Mouse (Mus musculus) thymus, adult 2 months (tissue): ENCODE results near the gene Wwox. TPM values are rescaled to one million over a fixed set of nuclear protein-coding genes. Genes with fewer than 3 reads are reported as not detected.
A peak's percentile ranks its signal among the peaks of the same experiment; 100 is the strongest.

Experiments used
- DNase-seq: peaks from one replicate; pipeline ENCODE4 v3.0.0; 2021
- H3K27ac ChIP-seq: fragments of 200-500 bp; 2 replicates; pipeline ENCODE4 v1.5.1; 2012; ENCODE audit warnings: low read length, control low read depth; ENCODE audit not compliant: control insufficient read depth, insufficient read depth
- H3K27me3 ChIP-seq: fragments of 200-500 bp; 2 replicates; pipeline ENCODE4 v1.6.1; 2012; ENCODE audit warnings: mild to moderate bottlenecking, low read length, moderate library complexity, mixed read lengths; ENCODE audit not compliant: control insufficient read depth, insufficient read depth
- H3K36me3 ChIP-seq: fragments of 200-500 bp; 2 replicates; pipeline ENCODE4 v1.6.1; 2012; ENCODE audit warnings: mild to moderate bottlenecking, low read length, moderate library complexity; ENCODE audit not compliant: control insufficient read depth, insufficient read depth
- H3K4me1 ChIP-seq: fragments of 200-500 bp; replicated peaks from 2 replicates; pipeline ENCODE4 v1.6.1; 2012; ENCODE audit warnings: low read length; ENCODE audit not compliant: control insufficient read depth, insufficient read depth
- H3K4me3 ChIP-seq: fragments of 200-500 bp; 2 replicates; pipeline ENCODE4 v1.5.1; 2012; ENCODE audit warnings: mild to moderate bottlenecking, low read length, control low read depth, moderate library complexity; ENCODE audit not compliant: control insufficient read depth, insufficient read depth
- CTCF ChIP-seq: fragments of 200-500 bp; IDR thresholded peaks from 2 replicates; pipeline ENCODE4 v1.5.1; 2012; ENCODE audit warnings: mild to moderate bottlenecking, control low read depth, low read length, moderate library complexity, borderline replicate concordance; ENCODE audit not compliant: control insufficient read depth, poor library complexity, insufficient read depth; ENCODE audit errors: extremely low read depth
- POLR2A ChIP-seq: fragments of 200-500 bp; IDR thresholded peaks from 2 replicates; pipeline ENCODE4 v1.6.1; 2012; ENCODE audit warnings: mild to moderate bottlenecking, low read length, control low read depth, moderate library complexity; ENCODE audit not compliant: control insufficient read depth, poor library complexity, insufficient read depth; ENCODE audit errors: extremely low read depth
- WGBS: fragments of 180-500 bp; shearing (Covaris S2); methylation state at CpG from one replicate; pipeline ENCODE4 v1.1.7; 2018; 5-methylcytosine and 5-hydroxymethylcytosine counted together
- polyA plus RNA-seq: library from polyadenylated mRNA; depleted of rRNA; stranded (reverse); fragments of >200 nt; gene quantifications from 2 replicates; pipeline ENCODE4 v1.2.3, GENCODE M21; 2012

Gene Wwox
- polyA plus RNA-seq, 1 experiment: 8.4 TPM

GRCm38 (mm10) chr8:114715318-114716070 lies 276.0 kb downstream of the Wwox start:
- Histone ChIP-seq H3K4me3 (no peak overlapping the region), H3K27me3 (no peaks in the 10 kb centered on the region), H3K27ac (no peak overlapping the region), H3K4me1 (no peaks in the 10 kb centered on the region), H3K36me3 (no peaks in the 10 kb centered on the region)
- TF ChIP-seq POLR2A (no peak), CTCF (no peak)
- WGBS: 77% methylated on average over 13 of the region's 13 CpGs
- peak; percentile 8 for DNase-seq

GRCm38 (mm10) chr8:114716546-114717255 lies 277.2 kb downstream of the Wwox start:
- Histone ChIP-seq H3K27ac (no peak overlapping the region), H3K4me3 (no peak overlapping the region), H3K4me1 (no peaks in the 10 kb centered on the region), H3K36me3 (no peaks in the 10 kb centered on the region), H3K27me3 (no peaks in the 10 kb centered on the region)
- 94% methylated on average over 14 of the region's 14 CpGs for whole genome bisulfite sequencing
- DNase-seq: no peak
- TF ChIP-seq POLR2A (no peak), CTCF (no peak)

GRCm38 (mm10) chr8:114718821-114719220 lies 279.4 kb downstream of the Wwox start:
- DNase-seq: no peak
- no peak for TF ChIP-seq CTCF
- no peak for TF ChIP-seq POLR2A
- Histone ChIP-seq H3K27ac (no peak overlapping the region), H3K4me3 (no peak overlapping the region), H3K36me3 (no peaks in the 10 kb centered on the region), H3K4me1 (no peaks in the 10 kb centered on the region), H3K27me3 (no peaks in the 10 kb centered on the region)
- WGBS: 99% methylated on average over 4 of the region's 4 CpGs

- WGBS: 35% methylated on average over 5 of the region's 5 CpGs
- Histone ChIP-seq H3K27me3 (no peaks in the 10 kb centered on the region), H3K4me3 (no peak overlapping the region), H3K4me1 (no peaks in the 10 kb centered on the region), H3K27ac (no peak overlapping the region), H3K36me3 (no peaks in the 10 kb centered on the region)
- no peak for DNase-seq
- TF ChIP-seq POLR2A: no peak
- TF ChIP-seq CTCF: no peak
These were observed 283.2 kb downstream of the Wwox start for GRCm38 (mm10) chr8:114722611-114723010.

GRCm38 (mm10) chr8:114731260-114732140 lies 292.0 kb downstream of the Wwox start:
- no peak overlapping the region for H3K27ac ChIP-seq
- 91% methylated on average over 17 of the region's 17 CpGs for WGBS
- no peaks in the 10 kb centered on the region for H3K4me1 ChIP-seq
- no peaks in the 10 kb centered on the region for H3K36me3 ChIP-seq
- TF ChIP-seq POLR2A: no peak
- no peak for TF ChIP-seq CTCF
- no peak overlapping the region for H3K4me3 ChIP-seq
- no peaks in the 10 kb centered on the region for H3K27me3 ChIP-seq
- DNase-seq: no peak
